Mouse (Mus musculus) splenic B cell, adult 2 months (primary cell): Measurements from ENCODE around the gene Ncapg.
"Not testable (repeated sequence)": the region's sequence is repeated elsewhere in the genome, so short reads cannot be mapped to it uniquely, and the experiment has no call there.

Source experiments
- DNase-seq: peaks from one replicate; pipeline ENCODE4 v3.0.0-alpha.2; 2011; ENCODE audit warnings: low read depth, low spot score
- H3K27me3 ChIP-seq: 2 replicates; pipeline ENCODE4 v1.6.1; 2012; ENCODE audit warnings: mild to moderate bottlenecking, low read length, moderate library complexity, mixed read lengths; ENCODE audit not compliant: control insufficient read depth, poor library complexity, insufficient read depth, severe bottlenecking
- H3K36me3 ChIP-seq: 2 replicates; pipeline ENCODE4 v1.6.1; 2012; ENCODE audit warnings: mild to moderate bottlenecking, low read length, moderate library complexity, mixed read lengths; ENCODE audit not compliant: control insufficient read depth, poor library complexity, insufficient read depth, severe bottlenecking

Gene Ncapg

DNA sequence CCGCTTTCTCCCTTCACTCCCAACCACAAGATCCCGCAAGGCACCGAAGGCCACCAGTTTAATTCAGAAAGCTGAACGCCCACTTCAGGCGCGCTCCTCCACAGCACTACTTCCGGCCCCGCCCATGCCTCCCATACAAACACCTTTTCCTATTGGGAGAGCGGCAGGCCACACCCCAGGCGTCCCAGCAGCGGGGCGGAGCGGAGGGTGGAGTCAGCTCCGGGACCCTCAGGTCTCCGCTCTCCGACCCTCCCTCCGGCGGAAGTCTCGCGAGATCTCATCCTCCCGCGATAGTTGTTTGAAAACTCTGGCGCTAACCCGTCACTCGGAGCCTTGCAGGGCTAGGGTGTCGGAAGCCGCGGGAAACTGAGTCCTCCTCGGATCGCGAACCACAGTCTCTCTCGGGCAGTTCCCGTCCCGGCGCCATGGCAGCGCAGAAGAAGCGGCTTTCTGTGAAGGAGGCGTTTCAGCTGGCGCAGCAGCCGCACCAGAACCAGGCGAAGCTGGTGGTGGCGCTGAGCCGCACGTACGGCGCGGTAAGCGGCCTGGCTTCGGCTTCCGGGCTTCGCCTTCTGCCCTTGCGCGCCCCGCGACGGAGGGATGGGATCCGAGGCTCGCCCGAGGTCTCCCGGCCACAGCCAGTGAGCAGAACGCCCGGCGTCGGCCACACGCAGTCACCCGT, at the start of gene Ncapg:
TSS of gene Ncapg (plus strand) at position 322 of the 682 bp plus-strand sequence.
- no peaks in the 10 kb centered on the region for H3K27me3 ChIP-seq
- peak; percentile 98 for DNase-seq
- H3K36me3 ChIP-seq: no peaks in the 10 kb centered on the region

DNA sequence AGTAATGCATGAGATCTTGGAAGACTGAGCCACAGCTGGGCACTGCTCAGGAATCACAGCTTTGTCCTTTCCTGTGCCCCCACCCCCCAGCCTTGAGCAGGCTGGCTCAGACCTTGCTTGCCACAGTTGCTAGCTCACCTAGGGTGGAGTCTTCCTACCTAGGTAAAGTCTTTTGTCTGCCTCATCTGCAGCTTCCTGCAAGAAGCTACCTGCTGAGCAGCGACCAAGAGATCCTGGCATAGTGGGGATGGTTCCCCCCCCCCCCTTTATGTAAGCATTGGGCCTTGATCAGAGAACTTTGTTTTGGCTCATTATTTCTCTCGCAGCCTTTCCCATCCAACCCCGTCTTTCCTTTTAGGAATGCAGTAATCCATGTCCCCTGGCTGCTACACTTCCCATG, 48.2 kb upstream of the Ncapg start:
- Histone ChIP-seq H3K27me3 (no peaks in the 10 kb centered on the region), H3K36me3 (no peaks in the 10 kb centered on the region)
- DNase-seq: no peak

DNA sequence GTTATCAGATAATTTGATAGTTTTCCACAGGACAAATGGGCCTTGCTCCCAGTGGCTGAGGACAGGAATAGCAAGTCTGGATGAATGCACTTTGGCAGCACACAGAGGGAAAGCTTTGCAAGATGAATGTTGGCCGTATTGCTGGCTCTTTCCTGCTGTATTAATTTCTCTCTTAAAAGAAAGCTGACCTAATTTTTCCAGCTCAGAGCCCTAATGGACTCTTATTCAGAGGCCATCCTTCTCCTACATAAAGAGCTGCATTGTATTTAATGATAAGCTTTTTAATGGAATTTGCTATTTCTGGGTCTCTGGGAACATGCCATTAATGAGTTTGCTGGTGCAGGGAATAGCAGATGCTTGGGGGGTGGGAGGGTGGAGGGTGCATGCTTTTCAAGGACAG, 41.9 kb upstream of the Ncapg start:
- Histone ChIP-seq H3K36me3 (no peaks in the 10 kb centered on the region), H3K27me3 (no peaks in the 10 kb centered on the region)
- DNase-seq: no peak

DNA sequence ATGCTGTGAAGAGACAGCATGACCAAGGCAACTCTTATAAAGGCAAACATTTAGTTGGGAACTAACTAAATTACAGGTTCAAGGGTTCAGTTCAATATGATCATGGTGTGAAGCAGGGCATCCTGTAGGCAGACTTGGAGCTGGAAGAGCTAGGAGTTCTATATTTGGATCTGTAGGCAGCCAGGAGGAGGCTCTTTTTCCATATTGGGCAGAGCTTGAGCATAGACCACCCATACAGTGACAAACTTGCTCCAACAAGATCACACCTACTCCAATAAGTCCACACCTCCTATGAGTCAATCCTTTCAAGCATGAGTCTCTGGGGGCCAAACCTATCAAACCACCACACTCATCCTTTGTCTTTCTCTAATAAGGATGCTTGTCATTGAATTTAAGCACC, 40.2 kb upstream of the Ncapg start:
- H3K27me3 ChIP-seq: no peaks in the 10 kb centered on the region
- H3K36me3 ChIP-seq: no peaks in the 10 kb centered on the region
- no peak for DNase-seq

DNA sequence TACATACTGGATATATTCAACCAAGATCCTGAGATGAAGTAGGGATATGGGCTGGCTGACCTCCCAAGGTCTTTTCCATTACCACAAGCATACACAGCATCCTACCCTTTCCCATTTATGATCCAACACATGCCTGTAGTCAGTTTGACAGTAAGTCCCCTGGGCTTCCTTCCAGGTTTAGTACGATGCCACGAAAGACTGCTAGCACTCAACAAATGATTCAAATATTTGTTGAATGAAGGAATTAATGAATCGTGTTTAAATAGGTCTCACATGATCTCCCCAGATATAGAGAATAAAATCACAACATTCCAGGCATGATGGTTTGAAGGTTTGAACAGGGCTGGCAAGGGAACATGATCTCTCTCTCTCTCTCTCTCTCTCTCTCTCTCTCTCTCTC, 31.3 kb upstream of the Ncapg start:
- DNase-seq: no peak
- Histone ChIP-seq H3K36me3 (no peaks in the 10 kb centered on the region), H3K27me3 (no peaks in the 10 kb centered on the region)

DNA sequence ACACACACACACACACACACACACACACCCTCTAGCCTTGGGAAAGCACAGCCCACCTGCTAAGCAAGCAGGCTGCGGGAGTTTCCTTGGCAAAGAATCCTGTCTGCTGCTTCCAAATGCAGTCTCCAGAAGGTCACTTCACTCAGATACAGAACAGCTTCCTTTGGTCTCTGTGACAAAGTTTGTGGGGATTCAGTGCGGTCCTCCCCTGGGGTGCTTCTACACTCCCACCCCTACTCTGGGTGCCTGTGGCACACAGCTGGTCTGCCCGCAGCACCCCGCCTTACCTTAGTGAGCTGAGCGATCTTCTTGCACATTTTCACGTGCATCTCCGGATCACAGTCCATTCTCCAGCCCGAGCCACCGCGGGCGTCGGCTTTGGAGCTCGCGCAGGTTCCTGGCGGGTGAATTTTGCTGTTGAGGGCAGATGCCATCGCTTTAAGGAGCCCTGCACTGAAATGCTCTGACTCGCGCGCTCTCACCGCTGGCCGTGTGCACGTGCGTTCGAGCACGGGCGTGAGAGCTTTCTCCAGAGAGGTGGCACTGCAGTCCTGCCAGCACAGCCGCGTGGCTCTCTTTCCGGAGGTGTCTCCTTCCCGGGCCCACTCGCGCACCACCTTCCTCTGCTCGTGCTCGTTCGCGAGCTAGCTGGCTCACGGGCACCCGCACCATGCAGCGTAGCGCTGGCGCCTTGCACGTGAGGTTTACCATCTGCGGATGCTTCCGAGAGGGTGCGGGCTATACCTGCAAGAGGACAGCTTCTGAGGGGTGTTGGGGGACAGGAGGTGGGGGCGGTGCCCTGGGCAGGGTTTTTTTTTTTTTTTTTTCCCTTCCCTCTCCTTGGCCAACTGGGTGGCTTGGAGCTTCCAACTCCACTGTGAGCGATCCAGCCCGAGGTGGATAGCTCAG, 30.7 kb upstream of the Ncapg start, which contains the start of gene Fam184b:
TSS of gene Fam184b (minus strand) at position 809 of the 909 bp plus-strand sequence.
- peak; percentile 5 for DNase-seq
- no peaks in the 10 kb centered on the region for H3K36me3 ChIP-seq
- no peaks in the 10 kb centered on the region for H3K27me3 ChIP-seq

DNA sequence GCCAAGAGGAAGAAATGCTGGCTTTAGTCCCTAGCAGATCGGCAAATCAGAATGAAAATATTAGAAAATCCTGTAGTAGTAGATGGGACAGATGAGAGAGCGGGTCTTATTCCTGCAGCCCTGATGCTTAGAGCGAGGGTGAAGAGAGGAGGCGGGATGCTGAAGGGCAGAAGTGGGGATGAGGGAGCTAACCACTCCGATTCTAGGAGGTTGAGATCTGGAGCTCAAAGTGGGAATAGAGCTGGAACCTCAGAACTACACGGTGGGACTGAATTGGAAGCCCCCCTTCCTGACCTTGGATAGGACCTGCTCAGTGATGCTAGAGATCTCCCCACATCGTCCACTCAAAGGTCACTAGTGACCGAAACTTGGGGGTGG, 30.0 kb upstream of the Ncapg start:
- DNase-seq: no peak
- no peaks in the 10 kb centered on the region for H3K36me3 ChIP-seq
- H3K27me3 ChIP-seq: no peaks in the 10 kb centered on the region

DNA sequence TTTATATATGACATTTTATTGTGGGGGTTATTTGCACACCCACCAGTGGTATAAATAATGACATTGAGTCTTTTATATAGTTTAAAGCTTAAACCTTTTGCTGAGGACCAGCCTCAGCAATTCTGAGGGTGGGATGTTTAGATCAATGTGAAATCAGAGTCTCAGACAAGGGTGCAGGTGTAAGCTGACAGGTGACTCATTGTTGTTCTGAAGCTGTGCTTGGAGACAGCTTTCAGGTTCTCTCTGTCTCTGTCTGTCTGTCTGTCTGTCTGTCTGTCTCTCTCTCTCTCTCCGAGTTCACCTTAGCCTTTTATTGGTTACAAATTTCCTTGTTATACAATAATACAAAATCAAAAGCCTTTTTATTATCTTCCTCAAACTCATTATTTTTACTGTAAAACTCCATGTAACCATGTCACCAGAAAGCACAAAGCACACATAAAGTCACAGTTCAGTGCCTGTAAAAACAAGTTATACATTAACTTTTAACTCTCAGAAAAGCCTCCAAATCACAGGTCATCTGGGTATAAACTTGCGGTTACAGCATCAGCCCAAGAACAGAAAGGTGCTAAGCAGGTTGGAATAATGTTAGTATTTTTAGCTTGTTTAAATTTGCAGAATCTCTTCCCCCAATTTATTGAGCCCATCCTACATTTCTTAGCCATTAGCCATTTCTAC, 18.6 kb upstream of the Ncapg start:
- no peak for DNase-seq
- Histone ChIP-seq H3K27me3 (no peaks in the 10 kb centered on the region), H3K36me3 (no peaks in the 10 kb centered on the region)

DNA sequence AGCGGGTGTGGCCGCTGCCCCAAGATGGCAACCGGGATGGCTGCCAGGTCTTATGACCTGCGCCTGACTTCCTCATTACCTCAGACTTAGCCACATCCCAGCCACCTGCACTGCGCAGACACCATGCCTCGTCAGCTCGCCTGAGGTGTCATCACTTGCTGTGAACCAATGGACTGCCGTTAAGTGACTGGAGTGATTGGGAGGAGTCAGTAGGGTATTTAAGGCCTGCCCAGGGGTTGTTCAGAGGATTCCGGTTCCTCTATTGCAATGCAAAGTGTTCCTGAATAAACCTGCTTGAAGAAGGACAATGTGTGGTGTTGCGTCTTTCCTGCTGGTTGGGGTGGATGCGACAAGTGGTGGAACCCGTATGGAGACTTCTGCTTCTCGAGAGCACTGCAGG, 11.3 kb upstream of the Ncapg start:
- not testable (repeated sequence) for DNase-seq, H3K36me3 ChIP-seq

DNA sequence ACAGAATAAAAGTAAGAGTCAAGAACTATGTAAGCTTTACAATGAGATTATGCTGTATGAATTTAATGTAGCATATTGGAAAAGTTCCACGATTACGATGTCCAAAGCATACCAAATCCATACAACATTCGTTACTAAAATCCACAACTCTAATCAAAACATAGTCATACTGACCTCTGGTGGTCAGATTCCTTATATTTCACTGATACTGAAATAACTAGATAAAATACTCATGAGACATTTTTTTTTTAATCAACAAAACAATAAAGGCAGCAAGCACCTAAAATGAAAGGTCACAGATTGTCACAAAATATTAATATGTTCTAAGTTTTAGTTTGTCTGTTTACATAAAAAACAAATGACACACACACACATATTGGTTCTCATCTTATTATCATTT, 1.4 kb upstream of the Ncapg start:
- Histone ChIP-seq H3K27me3 (no peaks in the 10 kb centered on the region), H3K36me3 (no peaks in the 10 kb centered on the region)
- peak; percentile 59 for DNase-seq

More for the DNA sequence above, 11.3 kb upstream of the Ncapg start:
- H3K27me3 ChIP-seq: not testable (repeated sequence)

DNA sequence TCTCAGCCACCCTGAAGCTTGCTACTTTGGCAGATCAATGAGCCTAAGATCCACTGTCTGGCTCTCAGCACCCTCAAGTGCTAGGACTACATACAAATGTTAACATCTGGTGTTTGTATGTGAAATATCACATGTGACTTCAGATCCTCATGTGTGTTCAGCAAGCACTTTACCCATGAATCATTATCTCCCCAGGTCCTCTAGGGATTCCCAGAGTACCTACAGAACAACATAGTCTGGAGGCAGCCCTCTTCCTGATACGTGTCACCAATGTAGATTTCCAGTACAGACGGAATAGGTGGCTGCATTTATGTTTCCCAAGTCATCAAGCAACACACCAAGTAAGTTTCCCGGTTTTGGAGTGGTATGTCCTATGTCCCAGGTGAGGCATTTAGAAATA, 888 bp upstream of the Ncapg start:
- Histone ChIP-seq H3K27me3 (no peaks in the 10 kb centered on the region), H3K36me3 (no peaks in the 10 kb centered on the region)
- peak; percentile 42 for DNase-seq

DNA sequence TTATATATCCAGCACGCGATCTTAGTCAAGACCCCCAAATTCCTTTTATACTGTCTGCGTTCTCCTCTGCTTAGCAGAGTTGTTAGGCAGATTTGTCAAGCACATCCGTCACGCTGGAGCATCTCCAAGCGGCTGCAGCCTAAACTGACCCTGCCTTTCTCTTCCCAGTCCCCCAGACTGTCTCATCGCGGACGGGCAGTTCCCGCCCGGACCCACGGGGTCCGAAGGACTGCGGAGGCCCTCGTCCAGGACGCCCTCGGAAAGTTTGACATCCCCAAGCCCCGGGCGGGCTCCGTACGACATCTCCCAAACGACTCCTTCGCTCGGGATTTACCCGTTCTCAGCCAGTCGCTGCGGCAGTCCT, 503 bp upstream of the Ncapg start:
- no peak for DNase-seq
- H3K36me3 ChIP-seq: no peaks in the 10 kb centered on the region
- H3K27me3 ChIP-seq: no peaks in the 10 kb centered on the region

DNA sequence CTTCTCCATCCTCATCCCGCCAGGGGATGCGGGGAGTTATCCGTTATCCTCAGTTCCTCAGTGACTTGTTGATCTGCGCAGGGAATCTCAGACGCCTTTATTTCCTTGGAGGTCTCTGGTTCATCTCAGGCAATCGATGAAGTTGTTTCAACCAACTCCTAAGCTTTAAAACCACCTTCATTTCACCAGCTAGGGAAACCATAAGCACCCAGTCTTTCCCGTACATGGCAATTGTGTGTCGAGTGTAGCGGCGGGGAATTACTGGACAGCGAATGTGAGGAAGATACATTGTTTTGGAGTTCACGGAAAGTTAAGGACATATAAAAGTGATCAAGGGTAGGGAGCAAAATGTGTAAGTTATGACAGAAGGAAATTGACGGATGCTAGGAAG, 556 bp downstream of the Ncapg start:
- no peaks in the 10 kb centered on the region for H3K27me3 ChIP-seq
- DNase-seq: no peak

DNA sequence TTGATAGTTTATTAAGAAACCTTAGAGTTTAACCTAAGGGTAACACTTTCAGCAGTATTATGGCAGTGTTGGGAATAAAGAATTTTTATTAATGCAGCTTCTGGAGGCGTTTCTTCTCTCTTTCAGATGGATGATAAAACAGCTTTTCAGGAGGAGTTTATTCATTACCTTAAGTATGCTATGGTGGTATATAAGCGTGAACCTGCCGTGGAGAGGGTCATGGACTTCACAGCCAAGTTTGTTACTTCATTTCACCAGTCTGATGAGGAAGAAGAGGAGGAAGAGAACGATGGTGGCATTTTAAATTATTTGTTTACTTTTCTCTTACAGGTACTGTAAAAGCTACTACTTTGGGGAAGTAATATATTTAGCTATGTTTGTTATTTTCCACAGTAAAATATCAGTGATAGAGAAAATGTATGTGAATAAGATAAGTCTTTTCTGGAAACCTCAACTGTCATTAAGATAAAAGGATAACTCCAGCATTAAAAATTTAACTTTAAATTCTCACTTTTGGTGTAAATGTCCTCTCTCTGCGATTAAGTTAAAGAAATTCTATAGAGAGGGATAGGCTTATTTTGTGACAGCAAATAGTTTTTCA, 1.3 kb downstream of the Ncapg start:
- DNase-seq: no peak
- H3K36me3 ChIP-seq: no peaks in the 10 kb centered on the region
- H3K27me3 ChIP-seq: no peaks in the 10 kb centered on the region

More for the DNA sequence above, 556 bp downstream of the Ncapg start:
- H3K36me3 ChIP-seq: no peaks in the 10 kb centered on the region

DNA sequence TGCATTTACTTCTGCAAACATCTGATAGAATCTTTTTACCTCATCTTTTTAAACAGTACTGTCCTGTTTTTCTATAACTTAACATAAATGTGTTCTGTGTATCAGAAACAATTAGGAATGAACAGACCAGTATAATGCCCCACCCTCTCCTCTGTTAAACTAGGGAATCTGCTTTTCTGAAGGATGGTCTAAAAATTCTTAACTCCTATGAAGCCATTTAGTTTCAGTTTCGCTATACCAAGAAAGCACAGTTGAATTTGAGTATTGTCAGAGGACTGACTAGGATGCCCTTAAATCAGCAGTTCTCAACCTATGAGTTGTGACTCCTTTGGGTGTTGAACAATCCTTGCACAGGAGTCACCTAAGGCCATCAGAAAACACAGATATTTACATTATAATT, 5.3 kb downstream of the Ncapg start:
- peak; percentile 2 for DNase-seq
- H3K36me3 ChIP-seq: no peaks in the 10 kb centered on the region
- H3K27me3 ChIP-seq: no peaks in the 10 kb centered on the region
